Mouse (Mus musculus) olfactory bulb, adult 2 months (tissue): ENCODE measurements around the gene Hcn4.

Experiments used
- CTCF ChIP-seq: fragments of 200-500 bp; IDR thresholded peaks from 2 replicates; pipeline ENCODE4 v1.5.1; 2012; ENCODE audit warnings: low read depth, mild to moderate bottlenecking, low read length, moderate library complexity; ENCODE audit not compliant: insufficient read depth
- POLR2A ChIP-seq: fragments of 200-500 bp; IDR thresholded peaks from 2 replicates; pipeline ENCODE4 v1.6.1; 2012; ENCODE audit warnings: mild to moderate bottlenecking, low read depth, low read length, moderate library complexity; ENCODE audit not compliant: insufficient read depth

- TF ChIP-seq CTCF, result no peak
- TF ChIP-seq POLR2A, result no peak
These were observed 66.7 kb downstream of the Hcn4 start for GRCm38 (mm10) chr9:58889782-58890448.
